Comparison of ENCODE assay signal across 10 mouse cellular contexts in genomic region chr17:29305871-29306270, GRCm38 (mm10). TPM values are rescaled to one million over a fixed set of nuclear protein-coding genes. Genes with fewer than 3 reads are reported as not detected.
A peak's percentile ranks its signal among the peaks of the same experiment; 100 is the strongest.
DNase-seq lines count a peak whose midpoint lies in the region; ATAC-seq and TF ChIP-seq lines count a peak whose summit lies in the region.
"Had no signal": no experiment of that assay in that cellular context is flagged by ENCODE, and none has a peak within 500 bp of the region (broad histone marks: within the 10 kb centered on the region; RNA-seq: fewer than 3 reads in every experiment).

No protein-coding gene starts in this region.

- no peak for TF ChIP-seq EP300 in liver, postnatal 0 days (IDR thresholded peaks at IDR 0.05; ENCODE audit: low read depth)

- 40% methylated on average over 7 of the region's 7 CpGs for WGBS in liver, embryonic 12.5 days (ENCODE audit: insufficient replicate concordance)
- 48% methylated on average over 7 of the region's 7 CpGs for WGBS in liver, embryonic 11.5 days
- 52% methylated on average over 7 of the region's 7 CpGs for WGBS in embryonic facial prominence, embryonic 11.5 days
- 43% methylated on average over 7 of the region's 7 CpGs for WGBS in liver, postnatal 0 days (ENCODE audit: insufficient replicate concordance)

- peaks cover 29% of the 10 kb centered on the region for H3K4me1 ChIP-seq in liver, embryonic 12.5 days
- H3K4me1 ChIP-seq in liver, embryonic 11.5 days (replicated peaks; ENCODE audit: control insufficient read depth, insufficient read depth, low read length): peaks cover 7% of the 10 kb centered on the region
- peaks cover 8% of the 10 kb centered on the region for H3K4me1 ChIP-seq in embryonic facial prominence, embryonic 11.5 days (ENCODE audit: control insufficient read depth, insufficient read depth, low read length)
- peaks cover 27% of the 10 kb centered on the region for H3K4me1 ChIP-seq in liver, postnatal 0 days (ENCODE audit: insufficient read depth)

- no peak for TF ChIP-seq CTCF in gastrocnemius, adult 2 months (IDR thresholded peaks at IDR 0.05)
- no peak for TF ChIP-seq CTCF in liver, postnatal 0 days (IDR thresholded peaks at IDR 0.05; ENCODE audit: low read depth)

- H3K27ac ChIP-seq in gastrocnemius, adult 2 months: peak overlapping the region; percentile 77
- H3K27ac ChIP-seq in liver, embryonic 12.5 days: no peak overlapping the region
- H3K27ac ChIP-seq in liver, embryonic 11.5 days (ENCODE audit: low read depth, low read length): no peak overlapping the region
- H3K27ac ChIP-seq in embryonic facial prominence, embryonic 11.5 days (replicated peaks; ENCODE audit: low read depth, low read length): no peak overlapping the region
- H3K27ac ChIP-seq in liver, postnatal 0 days (ENCODE audit: low read depth): peak overlapping the region; percentile 48; the same call in 1 of the 2 replicates
- H3K27ac ChIP-seq: left cerebral cortex, adult 2 months had no signal

- H3K4me3 ChIP-seq in gastrocnemius, adult 2 months: no peak overlapping the region
- H3K4me3 ChIP-seq in liver, embryonic 12.5 days: no peak overlapping the region
- H3K4me3 ChIP-seq in liver, embryonic 11.5 days (ENCODE audit: low read depth, low read length): no peak overlapping the region
- no peak overlapping the region for H3K4me3 ChIP-seq in embryonic facial prominence, embryonic 11.5 days (ENCODE audit: low read depth, low read length)
- H3K4me3 ChIP-seq in liver, postnatal 0 days (ENCODE audit: low read depth, low read length): no peak overlapping the region
- H3K4me3 ChIP-seq: left cerebral cortex, adult 2 months had no signal

- ATAC-seq in liver, embryonic 12.5 days: no peak
- no peak for ATAC-seq in liver, embryonic 11.5 days (replicated peaks; ENCODE audit: low FRiP score)
- 0 out of 2 replicates have a peak, but pooled peaks have one; percentile 10 for ATAC-seq in embryonic facial prominence, embryonic 11.5 days (replicated peaks; ENCODE audit: insufficient number of reproducible peaks, low FRiP score, low TSS enrichment, low read depth)
- no peak for ATAC-seq in liver, postnatal 0 days
- ATAC-seq in CD4-positive, CD25-positive, alpha-beta regulatory T cell, adult 4 months: no peak
- ATAC-seq: hindbrain, embryonic 16.5 days had no signal

- H3K36me3 ChIP-seq in liver, embryonic 12.5 days: peaks cover 20% of the 10 kb centered on the region
- H3K36me3 ChIP-seq in liver, embryonic 11.5 days (ENCODE audit: control insufficient read depth, insufficient read depth, low read length): peaks cover 2% of the 10 kb centered on the region; the same call in 1 of the 2 replicates
- H3K36me3 ChIP-seq in embryonic facial prominence, embryonic 11.5 days (replicated peaks; ENCODE audit: control insufficient read depth, insufficient read depth, low read depth, low read length): no peaks in the 10 kb centered on the region
- H3K36me3 ChIP-seq in liver, postnatal 0 days (replicated peaks; ENCODE audit: insufficient read depth, low read length): peaks cover 14% of the 10 kb centered on the region; the same call in 1 of the 2 replicates

- H3K27me3 ChIP-seq in liver, embryonic 12.5 days (replicated peaks): peaks cover 20% of the 10 kb centered on the region
- H3K27me3 ChIP-seq in liver, embryonic 11.5 days (replicated peaks; ENCODE audit: control insufficient read depth, insufficient read depth, low read length): 0 out of 2 replicates have a peak, but pooled peaks cover 2% of the 10 kb centered on the region
- H3K27me3 ChIP-seq in embryonic facial prominence, embryonic 11.5 days (ENCODE audit: control insufficient read depth, insufficient read depth, low read length): no peaks in the 10 kb centered on the region
- H3K27me3 ChIP-seq in liver, postnatal 0 days (ENCODE audit: insufficient read depth, low read length): no peaks in the 10 kb centered on the region

- no peak for DNase-seq in gastrocnemius, adult 2 months
- no peak for DNase-seq in gastrocnemius, postnatal 4 days (ENCODE audit: low spot score in 2 of 2)
- DNase-seq in liver, embryonic 11.5 days (ENCODE audit: low spot score): no peak
- DNase-seq in embryonic facial prominence, embryonic 11.5 days (ENCODE audit: low spot score): no peak
- DNase-seq in liver, postnatal 0 days: no peak
- no peak for DNase-seq in right cerebral cortex, postnatal 25 days

- no peaks in the 10 kb centered on the region for H3K9me3 ChIP-seq in liver, embryonic 12.5 days (replicated peaks)
- no peaks in the 10 kb centered on the region for H3K9me3 ChIP-seq in liver, embryonic 11.5 days (ENCODE audit: control insufficient read depth, low read length)
- no peaks in the 10 kb centered on the region for H3K9me3 ChIP-seq in embryonic facial prominence, embryonic 11.5 days (replicated peaks; ENCODE audit: control insufficient read depth, low read length)
- no peaks in the 10 kb centered on the region for H3K9me3 ChIP-seq in liver, postnatal 0 days (ENCODE audit: low read length)

- intact Hi-C loops in gastrocnemius, adult 2 months (cut with DNase I): no loop called here

- H3K9ac ChIP-seq in liver, embryonic 12.5 days: no peak overlapping the region
- H3K9ac ChIP-seq in liver, embryonic 11.5 days (ENCODE audit: low read depth, low read length): no peak overlapping the region
- no peak overlapping the region for H3K9ac ChIP-seq in embryonic facial prominence, embryonic 11.5 days (replicated peaks; ENCODE audit: low read length)
- H3K9ac ChIP-seq in liver, postnatal 0 days (replicated peaks): no peak overlapping the region

- H3K4me2 ChIP-seq in liver, embryonic 12.5 days: peak overlapping the region; percentile 10; the same call in 1 of the 2 replicates
- no peak overlapping the region for H3K4me2 ChIP-seq in liver, embryonic 11.5 days
- no peak overlapping the region for H3K4me2 ChIP-seq in embryonic facial prominence, embryonic 11.5 days (ENCODE audit: low read depth, low read length)
- peak overlapping the region; percentile 56 for H3K4me2 ChIP-seq in liver, postnatal 0 days (ENCODE audit: low read depth, low read length)

RNA-seq across cellular contexts. Expression of gene Pi16, which starts 11.6 kb away (rescaled TPM):
- total RNA-seq in gastrocnemius, adult 2 months (2021): 10 to 100 TPM; 21.9 to 52.6 TPM
- 10 to 100 TPM; 50.3 to 54.5 TPM for total RNA-seq in gastrocnemius, postnatal 4 days (2021)
- 0.37 and 0.59 TPM in 2 replicates for polyA plus RNA-seq in liver, embryonic 12.5 days (2016; fragmentation: Nextera tagmentation; extraction: Ambion mirVana)
- 0.32 and 0.51 TPM in 2 replicates for polyA plus RNA-seq in liver, embryonic 11.5 days (2014; fragmentation: Nextera tagmentation; extraction: Ambion mirVana)
- 0.32 and 0.56 TPM in 2 replicates for polyA plus RNA-seq in embryonic facial prominence, embryonic 11.5 days (2014; fragmentation: Nextera tagmentation; extraction: Ambion mirVana)
- polyA plus RNA-seq in liver, postnatal 0 days (2015; fragmentation: Nextera tagmentation; extraction: Ambion mirVana): 2.1 and 2.2 TPM in 2 replicates
- under 1 TPM; 0.44 to 0.57 TPM for polyA plus RNA-seq in CD4-positive, CD25-positive, alpha-beta regulatory T cell, adult 4 months (2017; shearing (Covaris generic))

RNA-seq across cellular contexts. Expression of gene BC004004, which starts 37.3 kb away (rescaled TPM):
- 100 to 1,000 TPM; 110 to 121 TPM for total RNA-seq in gastrocnemius, adult 2 months (2021)
- total RNA-seq in gastrocnemius, postnatal 4 days (2021): 100 to 1,000 TPM in 1 of 2 experiments, 10 to 100 TPM in 1; 98.5 to 101 TPM
- polyA plus RNA-seq in liver, embryonic 12.5 days (2016; fragmentation: Nextera tagmentation; extraction: Ambion mirVana): 51.5 and 54.6 TPM in 2 replicates
- 70.9 and 72.7 TPM in 2 replicates for polyA plus RNA-seq in liver, embryonic 11.5 days (2014; fragmentation: Nextera tagmentation; extraction: Ambion mirVana)
- polyA plus RNA-seq in embryonic facial prominence, embryonic 11.5 days (2014; fragmentation: Nextera tagmentation; extraction: Ambion mirVana): 55.1 and 55.4 TPM in 2 replicates
- 101 and 105 TPM in 2 replicates for polyA plus RNA-seq in liver, postnatal 0 days (2015; fragmentation: Nextera tagmentation; extraction: Ambion mirVana)
- polyA plus RNA-seq in CD4-positive, CD25-positive, alpha-beta regulatory T cell, adult 4 months (2017; shearing (Covaris generic)): 100 to 1,000 TPM in 1 of 2 experiments, 10 to 100 TPM in 1; 98.0 to 123 TPM

RNA-seq across cellular contexts. Expression of gene Mtch1, which starts 41.9 kb away (rescaled TPM):
- 100 to 1,000 TPM in 1 of 2 experiments, 10 to 100 TPM in 1; 78.5 to 109 TPM for total RNA-seq in gastrocnemius, adult 2 months (2021)
- 100 to 1,000 TPM; 302 to 317 TPM for total RNA-seq in gastrocnemius, postnatal 4 days (2021)
- 107 and 109 TPM in 2 replicates for polyA plus RNA-seq in liver, embryonic 12.5 days (2016; fragmentation: Nextera tagmentation; extraction: Ambion mirVana)
- 147 and 149 TPM in 2 replicates for polyA plus RNA-seq in liver, embryonic 11.5 days (2014; fragmentation: Nextera tagmentation; extraction: Ambion mirVana)
- polyA plus RNA-seq in embryonic facial prominence, embryonic 11.5 days (2014; fragmentation: Nextera tagmentation; extraction: Ambion mirVana): 370 and 382 TPM in 2 replicates
- 49.0 and 57.5 TPM in 2 replicates for polyA plus RNA-seq in liver, postnatal 0 days (2015; fragmentation: Nextera tagmentation; extraction: Ambion mirVana)
- polyA plus RNA-seq in CD4-positive, CD25-positive, alpha-beta regulatory T cell, adult 4 months (2017; shearing (Covaris generic)): 10 to 100 TPM; 11.0 to 13.9 TPM

RNA-seq across cellular contexts. Expression of gene Ppil1, which starts 41.9 kb away (rescaled TPM):
- 1 to 10 TPM; 5.1 to 7.3 TPM for total RNA-seq in gastrocnemius, adult 2 months (2021)
- 10 to 100 TPM; 22.1 to 22.8 TPM for total RNA-seq in gastrocnemius, postnatal 4 days (2021)
- polyA plus RNA-seq in liver, embryonic 12.5 days (2016; fragmentation: Nextera tagmentation; extraction: Ambion mirVana): 123 and 126 TPM in 2 replicates
- 200 and 201 TPM in 2 replicates for polyA plus RNA-seq in liver, embryonic 11.5 days (2014; fragmentation: Nextera tagmentation; extraction: Ambion mirVana)
- polyA plus RNA-seq in embryonic facial prominence, embryonic 11.5 days (2014; fragmentation: Nextera tagmentation; extraction: Ambion mirVana): 177 and 196 TPM in 2 replicates
- 36.1 and 42.1 TPM in 2 replicates for polyA plus RNA-seq in liver, postnatal 0 days (2015; fragmentation: Nextera tagmentation; extraction: Ambion mirVana)
- 100 to 1,000 TPM in 1 of 2 experiments, 10 to 100 TPM in 1; 72.7 to 101 TPM for polyA plus RNA-seq in CD4-positive, CD25-positive, alpha-beta regulatory T cell, adult 4 months (2017; shearing (Covaris generic))

RNA-seq across cellular contexts. Expression of gene Fgd2, which starts 54.8 kb away (rescaled TPM):
- total RNA-seq in gastrocnemius, adult 2 months (2021): 1 to 10 TPM in 1 of 2 experiments, under 1 TPM in 1; 0.74 to 1.1 TPM
- 1 to 10 TPM; 4.2 to 4.5 TPM for total RNA-seq in gastrocnemius, postnatal 4 days (2021)
- 5.1 and 5.9 TPM in 2 replicates for polyA plus RNA-seq in liver, embryonic 12.5 days (2016; fragmentation: Nextera tagmentation; extraction: Ambion mirVana)
- 6.0 and 6.7 TPM in 2 replicates for polyA plus RNA-seq in liver, embryonic 11.5 days (2014; fragmentation: Nextera tagmentation; extraction: Ambion mirVana)
- polyA plus RNA-seq in embryonic facial prominence, embryonic 11.5 days (2014; fragmentation: Nextera tagmentation; extraction: Ambion mirVana): 7.0 and 8.6 TPM in 2 replicates
- 6.3 and 8.9 TPM in 2 replicates for polyA plus RNA-seq in liver, postnatal 0 days (2015; fragmentation: Nextera tagmentation; extraction: Ambion mirVana)
- polyA plus RNA-seq in CD4-positive, CD25-positive, alpha-beta regulatory T cell, adult 4 months (2017; shearing (Covaris generic)): 1 to 10 TPM in 1 of 2 experiments, under 1 TPM in 1; 0.65 to 9.4 TPM

Comparison
In these comparisons a context has a peak if more than half of its experiments do, and no peak if none do; other contexts are left out.
1. H3K27ac ChIP-seq: peak in gastrocnemius, adult 2 months (single experiment) and liver, postnatal 0 days (single experiment); none in liver, embryonic 12.5 days (single experiment), liver, embryonic 11.5 days (single experiment) and embryonic facial prominence, embryonic 11.5 days (single experiment).
2. H3K4me2 ChIP-seq: peak in liver, embryonic 12.5 days (single experiment) and liver, postnatal 0 days (single experiment); none in liver, embryonic 11.5 days (single experiment) and embryonic facial prominence, embryonic 11.5 days (single experiment).